ENCODE assay signal across 8 mouse cellular contexts in the genomic region with DNA sequence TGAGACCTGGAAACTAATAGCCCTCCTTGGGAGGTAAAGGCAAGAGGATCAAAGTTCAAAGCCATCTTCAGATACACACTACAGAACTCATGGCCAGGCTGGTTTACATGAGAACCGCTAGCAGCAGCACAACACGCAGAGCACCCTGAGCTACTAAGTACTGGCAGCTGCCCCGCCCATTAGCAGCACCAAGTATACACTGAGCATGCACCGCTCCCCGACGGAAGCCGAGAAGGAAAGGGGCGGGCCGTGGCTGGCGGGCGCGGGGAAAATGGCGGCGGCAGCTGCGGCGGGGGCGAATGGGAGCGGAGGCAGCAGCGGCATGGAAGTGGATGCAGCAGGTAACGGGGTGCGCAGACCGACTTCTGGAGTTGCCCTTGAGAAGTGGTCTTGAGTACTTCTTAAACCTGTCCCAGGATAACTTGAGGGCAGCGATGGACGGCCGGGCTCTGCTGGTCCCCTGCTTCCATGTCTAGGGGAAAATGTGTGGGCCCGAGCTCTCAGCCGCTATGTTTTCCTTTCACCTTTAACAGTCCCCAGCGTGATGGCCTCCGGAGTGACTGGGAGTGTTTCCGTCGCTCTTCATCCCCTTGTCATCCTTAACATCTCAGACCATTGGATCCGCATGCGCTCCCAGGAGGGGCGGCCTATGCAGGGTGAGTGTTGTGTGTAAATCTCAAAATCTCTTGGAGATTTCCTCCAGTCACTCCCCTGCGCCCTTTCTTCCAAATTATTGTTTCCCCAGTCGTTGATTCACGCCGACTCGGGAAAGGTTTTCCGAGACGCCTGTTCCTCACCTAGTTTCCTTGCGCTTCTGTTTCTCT. TPM values are rescaled to one million over a fixed set of nuclear protein-coding genes. Genes with fewer than 3 reads are reported as not detected.
DNase-seq lines count a peak whose midpoint lies in the region; ATAC-seq and TF ChIP-seq lines count a peak whose summit lies in the region.

A gene (plus strand): TSS at position 230 of the 824 bp plus-strand sequence.

- H3K4me3 ChIP-seq in G1E (ENCODE audit: low read depth, low read length): peak within 1 kb of the TSS; percentile 85
- peak within 1 kb of the TSS; percentile 74 for H3K4me3 ChIP-seq in cerebellum, adult 2 months (replicated peaks; ENCODE audit: insufficient read depth, low read depth, low read length)
- peak within 1 kb of the TSS; percentile 57 for H3K4me3 ChIP-seq in forebrain, postnatal 0 days (ENCODE audit: low read depth, low read length)
- H3K4me3 ChIP-seq in lung, embryonic 15.5 days: peak within 1 kb of the TSS; percentile 67

- no peak for TF ChIP-seq CTCF in G1E (IDR thresholded peaks at IDR 0.05; ENCODE audit: low read depth, low read length)
- no peak for TF ChIP-seq CTCF in cerebellum, adult 2 months (IDR thresholded peaks at IDR 0.05; ENCODE audit: borderline replicate concordance, insufficient read depth, low read depth, low read length)
- peak; percentile 19; the same call in 1 of the 2 replicates for TF ChIP-seq CTCF in forebrain, postnatal 0 days (IDR thresholded peaks at IDR 0.05; ENCODE audit: low read depth)

- H3K27me3 ChIP-seq in G1E (ENCODE audit: insufficient read depth, low read length): no peaks in the 10 kb centered on the region
- no peaks in the 10 kb centered on the region for H3K27me3 ChIP-seq in cerebellum, adult 2 months (ENCODE audit: control insufficient read depth, insufficient read depth, low read length)
- H3K27me3 ChIP-seq in forebrain, postnatal 0 days (ENCODE audit: insufficient read depth, low read length): no peaks in the 10 kb centered on the region
- no peaks in the 10 kb centered on the region for H3K27me3 ChIP-seq in lung, embryonic 15.5 days

- DNase-seq in G1E (ENCODE audit: low spot score): peak; percentile 67
- DNase-seq in cerebellum, adult 2 months: peak; percentile 95
- peak; percentile 95 for DNase-seq in forebrain, postnatal 0 days
- peak; percentile 96 for DNase-seq in heart, postnatal 4 days
- peak; percentile 90 to 93 for DNase-seq in layer of hippocampus, adult 8-10 months (ENCODE audit: low spot score in 2 of 2)
- DNase-seq in ovary, adult 18-20 months (ENCODE audit: low spot score): peak; percentile 89
- peak; percentile 94 for DNase-seq in thymus, postnatal 0 days (ENCODE audit: low spot score)

- peak within 1 kb of the TSS; percentile 65 for H3K4me2 ChIP-seq in forebrain, postnatal 0 days (ENCODE audit: low read depth)
- H3K4me2 ChIP-seq in lung, embryonic 15.5 days: peak within 1 kb of the TSS; percentile 72

- H3K27ac ChIP-seq in cerebellum, adult 2 months (ENCODE audit: insufficient read depth, low read length): 0 out of 2 replicates have a peak within 1 kb of the TSS, but pooled peaks have one; percentile 6
- H3K27ac ChIP-seq in forebrain, postnatal 0 days (ENCODE audit: low read depth, low read length): peak within 1 kb of the TSS; percentile 66
- peak within 1 kb of the TSS; percentile 71 for H3K27ac ChIP-seq in lung, embryonic 15.5 days

- TF ChIP-seq POLR2A in cerebellum, adult 2 months (IDR thresholded peaks at IDR 0.05; ENCODE audit: borderline replicate concordance, insufficient read depth, low read length): peak; percentile 75

- peaks cover 53% of the 10 kb centered on the region for H3K4me1 ChIP-seq in G1E (ENCODE audit: insufficient read depth, low read depth, low read length)
- H3K4me1 ChIP-seq in cerebellum, adult 2 months (ENCODE audit: control insufficient read depth, insufficient read depth, low read length): 0 out of 2 replicates have a peak, but pooled peaks cover 5% of the 10 kb centered on the region
- H3K4me1 ChIP-seq in forebrain, postnatal 0 days (ENCODE audit: insufficient read depth): peaks cover 7% of the 10 kb centered on the region; the same call in 1 of the 2 replicates
- peaks cover 15% of the 10 kb centered on the region for H3K4me1 ChIP-seq in lung, embryonic 15.5 days

- H3K36me3 ChIP-seq in G1E (replicated peaks): peaks cover 42% of the 10 kb centered on the region
- peaks cover 36% of the 10 kb centered on the region for H3K36me3 ChIP-seq in forebrain, postnatal 0 days (ENCODE audit: insufficient read depth)
- peaks cover 35% of the 10 kb centered on the region for H3K36me3 ChIP-seq in lung, embryonic 15.5 days

- H3K9ac ChIP-seq in forebrain, postnatal 0 days: peak within 1 kb of the TSS; percentile 69
- peak within 1 kb of the TSS; percentile 88 for H3K9ac ChIP-seq in lung, embryonic 15.5 days

- H3K9me3 ChIP-seq in G1E (replicated peaks): no peaks in the 10 kb centered on the region
- H3K9me3 ChIP-seq in forebrain, postnatal 0 days (ENCODE audit: low read length): no peaks in the 10 kb centered on the region
- H3K9me3 ChIP-seq in lung, embryonic 15.5 days: no peaks in the 10 kb centered on the region

- 1% methylated on average over 42 of the region's 42 CpGs for WGBS in cerebellum, adult 2 months
- under 1% methylated on average over 42 of the region's 42 CpGs for WGBS in forebrain, postnatal 0 days
- under 1% methylated on average over 42 of the region's 42 CpGs for WGBS in lung, embryonic 15.5 days

- ATAC-seq in G1E (ENCODE audit: extremely low read depth, insufficient number of reproducible peaks, low FRiP score, poor library complexity, severe bottlenecking): peak; percentile 87
- peak; percentile 99 for ATAC-seq in forebrain, postnatal 0 days
- peak; percentile 96 for ATAC-seq in lung, embryonic 15.5 days (ENCODE audit: borderline replicate concordance, extremely low read depth, low FRiP score, low TSS enrichment)

RNA-seq across cellular contexts. Expression of the gene that starts here (rescaled TPM):
- total RNA-seq in G1E (2014; fragmentation: Nextera tagmentation) (148 and 206 TPM in 2 replicates), G1E (2017) (45.0 and 48.7 TPM in 2 replicates)
- polyA plus RNA-seq in G1E (2012): 104 and 107 TPM in 2 replicates
- polyA plus RNA-seq in cerebellum, adult 2 months (2012; rRNA removed): 147 and 158 TPM in 2 replicates
- total RNA-seq in forebrain, postnatal 0 days (2014; rRNA removed): 47.0 and 51.7 TPM in 2 replicates
- polyA plus RNA-seq in forebrain, postnatal 0 days (2015; fragmentation: Nextera tagmentation; extraction: Ambion mirVana): 255 and 265 TPM in 2 replicates
- total RNA-seq in heart, postnatal 4 days (2021): 100 to 1,000 TPM; 134 to 143 TPM
- 100 to 1,000 TPM; 132 to 137 (median 134) TPM for total RNA-seq in layer of hippocampus, adult 8-10 months (2022)
- 316 and 320 TPM in 2 replicates for polyA plus RNA-seq in lung, embryonic 15.5 days (2015; fragmentation: Nextera tagmentation; extraction: Ambion mirVana)
- 214 and 223 TPM in 2 replicates for polyA plus RNA-seq in thymus, postnatal 0 days (2015; fragmentation: Nextera tagmentation; extraction: Ambion mirVana)

Comparison
In these comparisons a context has a peak if more than half of its experiments do, and no peak if none do; other contexts are left out.
1. Peak in every context shown above with its lines: DNase-seq, ATAC-seq, H3K4me3 ChIP-seq and H3K27ac ChIP-seq.
2. H3K27ac ChIP-seq: peak in every context shown above with its lines; median percentile 71 in lung, embryonic 15.5 days; 66 in forebrain, postnatal 0 days; 6 in cerebellum, adult 2 months.